Mouse (Mus musculus) heart, adult 2 months (tissue): Measurements from ENCODE around the gene Xlr. TPM values are rescaled to one million over a fixed set of nuclear protein-coding genes. Genes with fewer than 3 reads are reported as not detected.
"Not testable (repeated sequence)": the region's sequence is repeated elsewhere in the genome, so short reads cannot be mapped to it uniquely, and the experiment has no call there.

ENCODE experiments used
- DNase-seq, 2 experiments: peaks; one replicate each; pipeline ENCODE4 v3.0.0; 2021
- H3K27ac ChIP-seq: fragments of 200-600 bp; 2 replicates; pipeline ENCODE4 v1.8.1; 2022
- H3K27me3 ChIP-seq: fragments of 200-500 bp; 2 replicates; pipeline ENCODE4 v1.6.1; 2012; ENCODE audit warnings: mild to moderate bottlenecking, low read length, inconsistent platforms, mixed read lengths; ENCODE audit not compliant: control insufficient read depth, insufficient read depth
- H3K36me3 ChIP-seq: fragments of 200-500 bp; 2 replicates; pipeline ENCODE4 v1.6.1; 2012; ENCODE audit warnings: low read length, inconsistent platforms; ENCODE audit not compliant: control insufficient read depth, insufficient read depth
- H3K4me1 ChIP-seq: fragments of 200-500 bp; 2 replicates; pipeline ENCODE4 v1.6.1; 2011; ENCODE audit warnings: low read length; ENCODE audit not compliant: control insufficient read depth, insufficient read depth
- H3K4me3 ChIP-seq: fragments of 200-600 bp; 2 replicates; pipeline ENCODE4 v1.8.1; 2022
- H3K79me2 ChIP-seq: fragments of 200-500 bp; replicated peaks from 2 replicates; pipeline ENCODE4 v1.6.1; 2012; ENCODE audit warnings: mild to moderate bottlenecking, inconsistent platforms, low read length, moderate library complexity, mixed read lengths; ENCODE audit not compliant: control insufficient read depth, insufficient read depth
- H3K9ac ChIP-seq: fragments of 200-500 bp; 2 replicates; pipeline ENCODE4 v1.6.1; 2012; ENCODE audit warnings: low read depth, mild to moderate bottlenecking, control low read depth, inconsistent platforms, low read length, mixed read lengths
- CTCF ChIP-seq: fragments of 200-600 bp; IDR thresholded peaks from 2 replicates; pipeline ENCODE4 v1.8.1; 2022; ENCODE audit warnings: antibody characterized with exemption, mild to moderate bottlenecking, moderate library complexity
- EP300 ChIP-seq: fragments of 200-500 bp; IDR thresholded peaks from 2 replicates; pipeline ENCODE4 v1.6.1; 2011; ENCODE audit warnings: low read depth, low read length, control low read depth; ENCODE audit not compliant: insufficient read depth
- POLR2A ChIP-seq: fragments of 200-500 bp; IDR thresholded peaks from 2 replicates; pipeline ENCODE4 v1.6.1; 2011; ENCODE audit warnings: mild to moderate bottlenecking, low read depth, low read length, control low read depth; ENCODE audit not compliant: insufficient read depth
- WGBS: fragments of 180-500 bp; shearing (Covaris S2); methylation state at CpG from one replicate; pipeline ENCODE4 v1.1.7; 2018; 5-methylcytosine and 5-hydroxymethylcytosine counted together
- intact Hi-C: fragments of 180-260 bp; cut with DNase I; formaldehyde crosslinking; loops from one replicate; pipeline ENCODE4 v1.15.1; 2025
- long read RNA-seq: library from polyadenylated mRNA; stranded (forward); transcript quantifications from one replicate; pipeline ENCODE4 v2.0.0, GENCODE M21; 2021
- polyA plus RNA-seq: library from polyadenylated mRNA; depleted of rRNA; stranded (reverse); fragments of >200 nt; gene quantifications from 2 replicates; pipeline ENCODE4 v1.2.3, GENCODE M21; 2012; rRNA removed
- total RNA-seq, 2 experiments: library from RNA; stranded (reverse); gene quantifications; 2 replicates each; pipeline ENCODE4 v1.2.3; 2021

Gene Xlr
- total RNA-seq = 1 to 10 TPM; 1.3 to 1.4 TPM
- polyA plus RNA-seq = 0.16 and 0.20 TPM in 2 replicates
- long read RNA-seq, partial matches to known transcripts = 0 of 1 reads
- long read RNA-seq, other reads (novel, unspliced or antisense) = 0 of 1 reads

DNA sequence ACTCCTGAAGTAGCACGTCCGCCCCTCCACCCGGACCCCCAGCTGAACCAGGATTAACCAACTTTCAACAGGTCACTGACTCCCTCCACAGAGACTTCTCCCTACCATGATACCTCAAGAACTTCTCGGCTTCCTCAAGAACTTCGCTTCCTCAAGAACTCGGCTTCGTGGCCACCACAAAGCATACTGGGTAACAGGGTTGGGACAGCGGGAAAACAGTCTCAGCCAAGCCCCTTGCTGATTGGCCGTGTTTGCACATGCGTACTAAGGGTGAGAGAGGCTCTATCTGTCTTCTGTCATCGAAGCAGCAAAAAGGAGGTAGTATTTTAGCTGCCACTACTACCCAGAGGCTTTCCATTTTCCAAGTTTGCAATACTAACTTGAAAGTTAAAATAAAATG is at the start of gene Xlr:
Gene Xlr, minus strand, starts transcription at position 188 of the 400 bp plus-strand sequence.
- H3K9ac ChIP-seq, H3K4me3 ChIP-seq, H3K4me1 ChIP-seq, H3K27me3 ChIP-seq, H3K36me3 ChIP-seq, H3K79me2 ChIP-seq, H3K27ac ChIP-seq, intact Hi-C loops: not testable (repeated sequence)
- peak; percentile 17 to 26 for DNase-seq
- 69% methylated on average over 11 of the region's 11 CpGs for whole genome bisulfite sequencing

DNA sequence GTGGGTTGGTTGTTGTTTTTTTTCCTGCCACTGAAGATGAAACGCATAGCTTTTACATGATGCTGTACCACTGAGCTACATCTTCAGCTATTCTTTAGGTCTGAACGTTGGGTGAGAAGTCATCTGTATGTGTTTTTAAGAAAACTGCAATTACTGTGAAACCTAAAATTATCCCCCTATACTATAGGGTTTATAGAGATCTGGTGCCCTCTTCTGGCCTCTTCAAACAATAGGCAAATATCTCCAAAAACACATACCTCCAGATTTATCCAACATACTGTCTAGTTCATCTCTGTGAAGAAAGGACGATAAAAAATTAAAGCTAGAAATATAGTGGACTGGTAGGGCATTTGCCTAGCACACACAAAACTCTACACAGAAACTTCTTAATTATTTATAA is 1.6 kb upstream of the Xlr start:
- H3K27me3 ChIP-seq = no peaks in the 10 kb centered on the region
- no peak for DNase-seq
- H3K79me2 ChIP-seq = no peaks in the 10 kb centered on the region
- no peaks in the 10 kb centered on the region for H3K4me1 ChIP-seq
- WGBS = 36% methylated on average over 3 of the region's 3 CpGs
- no peaks in the 10 kb centered on the region for H3K36me3 ChIP-seq
- no peak overlapping the region for H3K9ac ChIP-seq
- TF ChIP-seq CTCF (peak; percentile 49), POLR2A (no peak), EP300 (no peak)
- no peak overlapping the region for H3K27ac ChIP-seq
- intact Hi-C loops = no loop called here
- no peak overlapping the region for H3K4me3 ChIP-seq

DNA sequence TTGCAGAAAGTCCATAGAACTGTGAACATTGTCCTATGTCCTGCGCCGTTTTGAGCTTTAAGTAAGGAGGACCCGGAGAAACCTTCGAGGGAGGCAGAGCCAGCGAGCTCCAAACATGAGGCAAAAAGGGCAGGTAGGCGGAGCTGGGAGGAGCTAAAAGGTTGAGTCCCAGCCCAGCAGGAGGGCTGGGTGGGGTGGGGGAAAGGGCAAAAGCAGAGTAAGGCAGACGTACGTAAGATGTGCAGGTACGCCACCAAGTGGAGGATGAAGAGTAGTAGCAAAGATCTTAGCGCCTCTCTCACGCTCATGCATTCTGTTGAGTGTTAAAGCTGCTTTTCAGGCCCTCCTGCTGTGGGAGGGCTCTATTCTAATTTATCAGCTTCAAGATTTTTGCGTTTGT is 21.2 kb downstream of the Xlr start, which contains the start of gene Zfp36l3:
Gene Zfp36l3, minus strand, starts transcription at position 119 of the 400 bp plus-strand sequence.
- Histone ChIP-seq H3K9ac (no peak within 1 kb of the TSS), H3K36me3 (no peaks in the 10 kb centered on the region), H3K27ac (no peak within 1 kb of the TSS), H3K4me3 (no peak within 1 kb of the TSS), H3K27me3 (no peaks in the 10 kb centered on the region), H3K4me1 (no peaks in the 10 kb centered on the region), H3K79me2 (no peaks in the 10 kb centered on the region)
- DNase-seq = no peak
- 84% methylated on average over 12 of the region's 12 CpGs for WGBS
- no peak for TF ChIP-seq POLR2A
- no peak for TF ChIP-seq CTCF
- TF ChIP-seq EP300 = no peak
- intact Hi-C loops = no loop called here

DNA sequence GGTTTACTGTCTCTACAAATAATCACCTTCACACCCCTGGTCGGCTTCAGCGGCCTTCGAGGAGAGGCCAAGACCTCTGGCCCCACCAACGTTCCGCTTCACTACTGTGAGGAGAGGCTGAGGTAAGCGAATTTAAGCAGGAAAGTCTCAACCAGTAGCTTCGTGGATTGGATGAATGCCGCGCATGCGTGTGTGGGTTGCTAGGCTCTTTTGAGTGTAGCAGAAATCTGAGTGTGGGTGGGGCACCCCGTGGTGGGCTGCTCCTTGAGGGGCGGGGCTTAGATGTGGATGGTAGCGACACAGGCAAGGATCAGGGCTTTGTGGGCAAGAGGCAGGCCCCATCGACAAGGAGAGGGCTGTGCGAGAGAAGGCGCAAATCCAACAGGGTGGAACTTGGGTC is 39.8 kb downstream of the Xlr start, which contains the start of gene 1700013H16Rik:
Gene 1700013H16Rik, minus strand, starts transcription at position 96 of the 400 bp plus-strand sequence.
- no peaks in the 10 kb centered on the region for H3K4me1 ChIP-seq
- H3K27me3 ChIP-seq = no peaks in the 10 kb centered on the region
- no peak within 1 kb of the TSS for H3K9ac ChIP-seq
- TF ChIP-seq EP300 (no peak), POLR2A (no peak), CTCF (no peak)
- H3K36me3 ChIP-seq = no peaks in the 10 kb centered on the region
- no peak within 1 kb of the TSS for H3K27ac ChIP-seq
- intact Hi-C loops = no loop called here
- H3K79me2 ChIP-seq = no peaks in the 10 kb centered on the region
- no peak for DNase-seq
- WGBS = 89% methylated on average over 16 of the region's 16 CpGs
- no peak within 1 kb of the TSS for H3K4me3 ChIP-seq

- Histone ChIP-seq H3K79me2 (no peaks in the 10 kb centered on the region), H3K27ac (no peak overlapping the region), H3K4me3 (no peak overlapping the region), H3K4me1 (no peaks in the 10 kb centered on the region), H3K36me3 (no peaks in the 10 kb centered on the region), H3K9ac (no peak overlapping the region), H3K27me3 (no peaks in the 10 kb centered on the region)
- DNase-seq = no peak
- WGBS = 68% methylated on average over 1 of the region's 1 CpGs
- TF ChIP-seq EP300 = no peak
- TF ChIP-seq POLR2A = no peak
- intact Hi-C loops = no loop called here
Observed at GRCm38 (mm10) chrX:53752851-53753250, 44.7 kb downstream of the Xlr start.

DNA sequence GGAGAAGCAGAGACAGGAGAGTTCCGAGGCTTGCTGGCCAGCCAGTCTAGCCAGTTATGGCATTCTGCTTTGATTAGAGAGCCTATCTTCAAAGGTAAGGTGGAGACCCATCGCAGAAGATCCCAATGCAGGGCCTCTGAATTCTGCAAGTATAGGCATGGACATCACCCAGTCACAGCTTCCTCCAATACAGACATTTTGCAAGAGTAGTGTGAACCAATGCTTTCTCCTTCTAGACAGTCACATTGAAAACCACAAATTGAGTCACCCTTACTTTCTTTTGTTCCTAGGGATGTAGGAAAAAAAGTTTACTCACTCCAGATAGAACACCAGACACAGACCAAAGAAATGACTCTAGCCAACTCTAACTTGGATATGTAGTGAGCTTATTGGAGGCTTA is 68.5 kb downstream of the Xlr start:
- WGBS = 72% methylated on average over 2 of the region's 2 CpGs
- no peak overlapping the region for H3K4me3 ChIP-seq
- intact Hi-C loops = no loop called here
- H3K27ac ChIP-seq = no peak overlapping the region
- H3K9ac ChIP-seq = no peak overlapping the region
- no peak for DNase-seq
- H3K79me2 ChIP-seq = no peaks in the 10 kb centered on the region
- H3K4me1 ChIP-seq = no peaks in the 10 kb centered on the region
- no peaks in the 10 kb centered on the region for H3K27me3 ChIP-seq
- H3K36me3 ChIP-seq = no peaks in the 10 kb centered on the region
- no peak for TF ChIP-seq CTCF
- TF ChIP-seq EP300 = no peak
- no peak for TF ChIP-seq POLR2A

Other genes with a start within 250 kb of the Xlr start
- 10 to 100 TPM; 16.5 to 17.2 TPM for gene Rtl8c, start 189.7 kb downstream of the Xlr start, total RNA-seq
- gene Rtl8c, start 189.7 kb downstream of the Xlr start, polyA plus RNA-seq = 12.4 and 20.3 TPM in 2 replicates
- not detected for gene Gm14597, start 188.7 kb downstream of the Xlr start, total RNA-seq
- gene Gm14597, start 188.7 kb downstream of the Xlr start, polyA plus RNA-seq = not detected in 2 replicates
- 100 to 1,000 TPM; 142 to 143 TPM for gene Rtl8a, start 154.0 kb downstream of the Xlr start, total RNA-seq
- 215 and 226 TPM in 2 replicates for gene Rtl8a, start 154.0 kb downstream of the Xlr start, polyA plus RNA-seq
- gene Rtl8b, start 127.3 kb downstream of the Xlr start, total RNA-seq = 100 to 1,000 TPM in 1 of 2 experiments, 10 to 100 TPM in 1; 76.8 to 108 TPM
- 188 and 191 TPM in 2 replicates for gene Rtl8b, start 127.3 kb downstream of the Xlr start, polyA plus RNA-seq
- not detected for gene 4930502E18Rik, start 72.9 kb downstream of the Xlr start, total RNA-seq
- not detected in 2 replicates for gene 4930502E18Rik, start 72.9 kb downstream of the Xlr start, polyA plus RNA-seq
- gene 1700013H16Rik, start 39.9 kb downstream of the Xlr start, total RNA-seq = not detected
- gene 1700013H16Rik, start 39.9 kb downstream of the Xlr start, polyA plus RNA-seq = not detected in 2 replicates
- not detected for gene Zfp36l3, start 21.3 kb downstream of the Xlr start, total RNA-seq
- gene Zfp36l3, start 21.3 kb downstream of the Xlr start, polyA plus RNA-seq = not detected in 2 replicates